Mouse (Mus musculus) neural tube, embryonic 11.5 days (tissue): ENCODE data around the gene 4930404H24Rik. TPM values are rescaled to one million over a fixed set of nuclear protein-coding genes. Genes with fewer than 3 reads are reported as not detected.

ENCODE experiments used
- ATAC-seq: fragments of 200-750 bp; cut with Nextera tagmentation; 2 replicates; pipeline ENCODE4 v1.8.0; 2017; ENCODE audit warnings: moderate number of reproducible peaks, mild to moderate bottlenecking, moderate TSS enrichment, moderate library complexity; ENCODE audit not compliant: insufficient read depth, low FRiP score, low TSS enrichment
- DNase-seq: peaks from one replicate; pipeline ENCODE4 v3.0.0-alpha.2; 2015; ENCODE audit warnings: low spot score
- H3K27ac ChIP-seq: fragments of 300-500 bp; sonication (generic); 2 replicates; pipeline ENCODE4 v1.5.1; 2014; ENCODE audit warnings: low read depth, mild to moderate bottlenecking, low read length
- H3K27me3 ChIP-seq: fragments of 300-500 bp; sonication (generic); 2 replicates; pipeline ENCODE4 v1.6.1; 2014; ENCODE audit warnings: mild to moderate bottlenecking, low read length, mixed read lengths; ENCODE audit not compliant: control insufficient read depth, insufficient read depth
- H3K36me3 ChIP-seq: fragments of 300-500 bp; sonication (generic); 2 replicates; pipeline ENCODE4 v1.6.1; 2014; ENCODE audit warnings: mild to moderate bottlenecking, low read length, moderate library complexity, mixed read lengths; ENCODE audit not compliant: control insufficient read depth, insufficient read depth
- H3K4me1 ChIP-seq: fragments of 300-500 bp; sonication (generic); 2 replicates; pipeline ENCODE4 v1.6.1; 2014; ENCODE audit warnings: low read length, mixed read lengths; ENCODE audit not compliant: control insufficient read depth, insufficient read depth
- H3K4me2 ChIP-seq: fragments of 300-500 bp; sonication (generic); 2 replicates; pipeline ENCODE4 v1.6.1; 2014; ENCODE audit warnings: low read depth, mild to moderate bottlenecking, moderate library complexity
- H3K4me3 ChIP-seq: fragments of 300-500 bp; sonication (generic); 2 replicates; pipeline ENCODE4 v1.5.1; 2014; ENCODE audit warnings: low read depth, low read length
- H3K9ac ChIP-seq: fragments of 300-500 bp; sonication (generic); 2 replicates; pipeline ENCODE4 v1.6.1; 2014; ENCODE audit warnings: mild to moderate bottlenecking, low read length
- H3K9me3 ChIP-seq: fragments of 300-500 bp; sonication (generic); 2 replicates; pipeline ENCODE4 v1.6.1; 2016; ENCODE audit warnings: low read length; ENCODE audit not compliant: control insufficient read depth
- WGBS: fragments of 180-500 bp; shearing (Covaris S2); extraction: QIAGEN DNeasy Blood & Tissue Kit; methylation state at CpG from one replicate; pipeline ENCODE4 v1.1.7; 2014; 5-methylcytosine and 5-hydroxymethylcytosine counted together
- polyA plus RNA-seq: library from polyadenylated mRNA; unstranded; fragments of >200 nt; fragmentation: Nextera tagmentation; extraction: Ambion mirVana; gene quantifications from 2 replicates; pipeline ENCODE4 v1.2.1, GENCODE M21; 2014

4930404H24Rik gene
- not detected in 2 replicates for polyA plus RNA-seq

GRCm38 (mm10) chr2:153492573-153493392, at the start of gene 4930404H24Rik:
TSS of gene 4930404H24Rik (plus strand) at chr2:153492790.
- Histone ChIP-seq H3K9me3 (no peaks in the 10 kb centered on the region), H3K27me3 (peaks cover 8% of the 10 kb centered on the region), H3K4me3 (peak within 1 kb of the TSS; percentile 41), H3K4me1 (peaks cover 30% of the 10 kb centered on the region), H3K9ac (peak within 1 kb of the TSS; percentile 54), H3K36me3 (no peaks in the 10 kb centered on the region), H3K4me2 (peak within 1 kb of the TSS; percentile 86), H3K27ac (peak within 1 kb of the TSS; percentile 65; the same call in 1 of the 2 replicates)
- under 1% methylated on average over 69 of the region's 83 CpGs for WGBS
- ATAC-seq (peak; percentile 77), DNase-seq (peak; percentile 91)

- no peaks in the 10 kb centered on the region for H3K9me3 ChIP-seq
- DNase-seq (peak; percentile 56), ATAC-seq (peak; percentile 56)
- 0% methylated on average over 39 of the region's 59 CpGs for WGBS
- peak overlapping the region; percentile 93 for H3K4me3 ChIP-seq
- no peaks in the 10 kb centered on the region for H3K36me3 ChIP-seq
- peaks cover 34% of the 10 kb centered on the region for H3K4me1 ChIP-seq
- H3K9ac ChIP-seq = peak overlapping the region; percentile 87
- H3K4me2 ChIP-seq = peak overlapping the region; percentile 99
- no peaks in the 10 kb centered on the region for H3K27me3 ChIP-seq
- peak overlapping the region; percentile 96 for H3K27ac ChIP-seq
Observed at GRCm38 (mm10) chr2:153443434-153444240, 49.0 kb upstream of the 4930404H24Rik start.

GRCm38 (mm10) chr2:153444254-153445136, 48.1 kb upstream of the 4930404H24Rik start:
- DNase-seq = peak; percentile 82
- Histone ChIP-seq H3K4me1 (peaks cover 34% of the 10 kb centered on the region), H3K4me2 (peak overlapping the region; percentile 99), H3K27ac (peak overlapping the region; percentile 96), H3K9ac (peak overlapping the region; percentile 87), H3K4me3 (peak overlapping the region; percentile 93), H3K9me3 (no peaks in the 10 kb centered on the region), H3K27me3 (no peaks in the 10 kb centered on the region), H3K36me3 (no peaks in the 10 kb centered on the region)
- WGBS = under 1% methylated on average over 19 of the region's 64 CpGs
- peak; percentile 38 for ATAC-seq

GRCm38 (mm10) chr2:153445137-153446016, 47.2 kb upstream of the 4930404H24Rik start:
- Histone ChIP-seq H3K9ac (peak overlapping the region; percentile 87), H3K4me1 (peaks cover 30% of the 10 kb centered on the region), H3K4me2 (peak overlapping the region; percentile 99), H3K36me3 (no peaks in the 10 kb centered on the region), H3K9me3 (no peaks in the 10 kb centered on the region), H3K27ac (peak overlapping the region; percentile 96), H3K27me3 (no peaks in the 10 kb centered on the region), H3K4me3 (peak overlapping the region; percentile 93)
- ATAC-seq (peak; percentile 41), DNase-seq (peak; percentile 75)
- WGBS = under 1% methylated on average over 58 of the region's 59 CpGs

GRCm38 (mm10) chr2:153446017-153446408, 46.6 kb upstream of the 4930404H24Rik start:
- peak overlapping the region; percentile 99 for H3K4me2 ChIP-seq
- no peaks in the 10 kb centered on the region for H3K27me3 ChIP-seq
- peak overlapping the region; percentile 87 for H3K9ac ChIP-seq
- ATAC-seq = no peak
- peaks cover 24% of the 10 kb centered on the region for H3K4me1 ChIP-seq
- peak; percentile 65 for DNase-seq
- peak overlapping the region; percentile 96 for H3K27ac ChIP-seq
- H3K36me3 ChIP-seq = no peaks in the 10 kb centered on the region
- peak overlapping the region; percentile 93 for H3K4me3 ChIP-seq
- no peaks in the 10 kb centered on the region for H3K9me3 ChIP-seq
- WGBS = under 1% methylated on average over 8 of the region's 8 CpGs

GRCm38 (mm10) chr2:153446476-153446875, 46.1 kb upstream of the 4930404H24Rik start:
- ATAC-seq = no peak
- H3K27ac ChIP-seq = no peak overlapping the region
- 23% methylated on average over 4 of the region's 4 CpGs for WGBS
- no peak overlapping the region; the same call in 1 of the 2 replicates for H3K4me2 ChIP-seq
- no peaks in the 10 kb centered on the region for H3K36me3 ChIP-seq
- DNase-seq = no peak
- no peaks in the 10 kb centered on the region for H3K9me3 ChIP-seq
- H3K4me3 ChIP-seq = no peak overlapping the region
- no peak overlapping the region for H3K9ac ChIP-seq
- peaks cover 19% of the 10 kb centered on the region for H3K4me1 ChIP-seq
- no peaks in the 10 kb centered on the region for H3K27me3 ChIP-seq

GRCm38 (mm10) chr2:153447719-153448118, 44.9 kb upstream of the 4930404H24Rik start:
- no peak overlapping the region for H3K9ac ChIP-seq
- no peaks in the 10 kb centered on the region for H3K27me3 ChIP-seq
- H3K9me3 ChIP-seq = no peaks in the 10 kb centered on the region
- no peaks in the 10 kb centered on the region for H3K36me3 ChIP-seq
- no peak overlapping the region for H3K4me3 ChIP-seq
- H3K27ac ChIP-seq = no peak overlapping the region
- no peak overlapping the region for H3K4me2 ChIP-seq
- peaks cover 7% of the 10 kb centered on the region for H3K4me1 ChIP-seq
- ATAC-seq = no peak
- DNase-seq = no peak
- WGBS = 86% methylated on average over 3 of the region's 3 CpGs
